Mouse (Mus musculus) small intestine, adult 2 months (tissue): ENCODE results near the gene Creb3l4.

Experiments used
- CTCF ChIP-seq: fragments of 200-500 bp; IDR thresholded peaks from 2 replicates; pipeline ENCODE4 v1.5.1; 2012; ENCODE audit warnings: low read depth, mild to moderate bottlenecking, control low read depth, inconsistent platforms, low read length, moderate library complexity, mixed read lengths; ENCODE audit not compliant: insufficient replicate concordance, insufficient read length; ENCODE audit errors: extremely low read depth
- POLR2A ChIP-seq: fragments of 200-500 bp; IDR thresholded peaks from 2 replicates; pipeline ENCODE4 v1.6.1; 2012; ENCODE audit warnings: low read depth, mild to moderate bottlenecking, control low read depth, inconsistent platforms, low read length, moderate library complexity

DNA sequence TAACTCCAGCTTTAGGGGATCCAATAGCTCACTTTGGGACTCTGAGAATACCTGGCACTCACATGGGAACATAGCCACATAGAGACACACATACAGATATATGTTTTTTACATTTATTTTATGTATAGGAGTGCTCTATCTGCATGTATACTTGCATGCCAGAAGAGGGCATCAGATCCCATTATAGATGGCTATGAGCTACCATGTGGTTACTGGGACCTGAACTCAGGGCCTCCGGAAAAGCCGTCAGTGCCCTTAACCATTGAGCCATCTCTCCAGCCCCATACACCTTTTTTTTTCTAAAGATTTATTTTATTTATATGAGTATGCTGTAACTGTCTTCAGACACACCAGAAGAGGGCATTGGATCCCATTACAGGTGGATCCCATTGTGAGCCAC, 40.8 kb upstream of the Creb3l4 start:
- TF ChIP-seq CTCF: no peak
- TF ChIP-seq POLR2A: no peak
